Mouse (Mus musculus) heart, adult 2 months (tissue): ENCODE results near the gene Mamdc2. TPM values are rescaled to one million over a fixed set of nuclear protein-coding genes. Genes with fewer than 3 reads are reported as not detected.

ENCODE experiments used
- DNase-seq, 2 experiments: peaks; one replicate each; pipeline ENCODE4 v3.0.0; 2021
- H3K27ac ChIP-seq: fragments of 200-600 bp; 2 replicates; pipeline ENCODE4 v1.8.1; 2022
- H3K27me3 ChIP-seq: fragments of 200-500 bp; 2 replicates; pipeline ENCODE4 v1.6.1; 2012; ENCODE audit warnings: mild to moderate bottlenecking, low read length, inconsistent platforms, mixed read lengths; ENCODE audit not compliant: control insufficient read depth, insufficient read depth
- H3K36me3 ChIP-seq: fragments of 200-500 bp; 2 replicates; pipeline ENCODE4 v1.6.1; 2012; ENCODE audit warnings: low read length, inconsistent platforms; ENCODE audit not compliant: control insufficient read depth, insufficient read depth
- H3K4me1 ChIP-seq: fragments of 200-500 bp; 2 replicates; pipeline ENCODE4 v1.6.1; 2011; ENCODE audit warnings: low read length; ENCODE audit not compliant: control insufficient read depth, insufficient read depth
- H3K4me3 ChIP-seq: fragments of 200-600 bp; 2 replicates; pipeline ENCODE4 v1.8.1; 2022
- H3K79me2 ChIP-seq: fragments of 200-500 bp; replicated peaks from 2 replicates; pipeline ENCODE4 v1.6.1; 2012; ENCODE audit warnings: mild to moderate bottlenecking, inconsistent platforms, low read length, moderate library complexity, mixed read lengths; ENCODE audit not compliant: control insufficient read depth, insufficient read depth
- H3K9ac ChIP-seq: fragments of 200-500 bp; 2 replicates; pipeline ENCODE4 v1.6.1; 2012; ENCODE audit warnings: low read depth, mild to moderate bottlenecking, control low read depth, inconsistent platforms, low read length, mixed read lengths
- CTCF ChIP-seq: fragments of 200-600 bp; IDR thresholded peaks from 2 replicates; pipeline ENCODE4 v1.8.1; 2022; ENCODE audit warnings: antibody characterized with exemption, mild to moderate bottlenecking, moderate library complexity
- EP300 ChIP-seq: fragments of 200-500 bp; IDR thresholded peaks from 2 replicates; pipeline ENCODE4 v1.6.1; 2011; ENCODE audit warnings: low read depth, low read length, control low read depth; ENCODE audit not compliant: insufficient read depth
- POLR2A ChIP-seq: fragments of 200-500 bp; IDR thresholded peaks from 2 replicates; pipeline ENCODE4 v1.6.1; 2011; ENCODE audit warnings: mild to moderate bottlenecking, low read depth, low read length, control low read depth; ENCODE audit not compliant: insufficient read depth
- WGBS: fragments of 180-500 bp; shearing (Covaris S2); methylation state at CpG from one replicate; pipeline ENCODE4 v1.1.7; 2018; 5-methylcytosine and 5-hydroxymethylcytosine counted together
- intact Hi-C: fragments of 180-260 bp; cut with DNase I; formaldehyde crosslinking; loops from one replicate; pipeline ENCODE4 v1.15.1; 2025
- polyA plus RNA-seq: library from polyadenylated mRNA; depleted of rRNA; stranded (reverse); fragments of >200 nt; gene quantifications from 2 replicates; pipeline ENCODE4 v1.2.3, GENCODE M21; 2012
- total RNA-seq, 2 experiments: library from RNA; stranded (reverse); gene quantifications; 2 replicates each; pipeline ENCODE4 v1.2.3; 2021

Mamdc2 gene
- total and polyA plus RNA-seq, 3 experiments: 1.8 to 2.6 (median 2.4) TPM

DNA sequence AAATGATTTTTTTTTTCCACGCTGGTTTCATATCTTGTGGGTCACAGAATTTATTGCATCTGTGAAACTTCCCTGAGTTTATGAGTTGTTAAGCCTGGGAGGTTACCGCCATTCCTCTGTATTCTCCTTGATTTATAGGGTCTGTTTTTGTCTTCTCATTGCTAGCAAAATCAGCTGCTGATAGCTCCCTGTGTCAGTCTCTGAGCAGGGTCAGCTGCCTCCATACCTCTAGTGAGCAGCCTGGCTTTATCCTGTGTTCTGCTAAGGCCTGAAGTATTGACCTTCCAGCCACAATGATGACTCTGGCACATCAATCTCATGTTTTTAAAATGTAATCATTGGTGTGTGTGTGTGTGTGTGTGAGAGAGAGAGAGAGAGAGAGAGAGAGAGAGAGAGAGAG, 98.3 kb downstream of the Mamdc2 start:
- H3K9ac ChIP-seq: no peak overlapping the region
- DNase-seq: no peak
- H3K27ac ChIP-seq: no peak overlapping the region
- no peaks in the 10 kb centered on the region; the same call in 1 of the 2 replicates for H3K36me3 ChIP-seq
- H3K4me1 ChIP-seq: no peaks in the 10 kb centered on the region; the same call in 1 of the 2 replicates
- no peak overlapping the region for H3K4me3 ChIP-seq
- no peaks in the 10 kb centered on the region for H3K79me2 ChIP-seq
- TF ChIP-seq POLR2A (no peak), EP300 (no peak)
- WGBS: 86% methylated on average over 2 of the region's 2 CpGs
- intact Hi-C loops: no loop called here
- no peaks in the 10 kb centered on the region for H3K27me3 ChIP-seq

DNA sequence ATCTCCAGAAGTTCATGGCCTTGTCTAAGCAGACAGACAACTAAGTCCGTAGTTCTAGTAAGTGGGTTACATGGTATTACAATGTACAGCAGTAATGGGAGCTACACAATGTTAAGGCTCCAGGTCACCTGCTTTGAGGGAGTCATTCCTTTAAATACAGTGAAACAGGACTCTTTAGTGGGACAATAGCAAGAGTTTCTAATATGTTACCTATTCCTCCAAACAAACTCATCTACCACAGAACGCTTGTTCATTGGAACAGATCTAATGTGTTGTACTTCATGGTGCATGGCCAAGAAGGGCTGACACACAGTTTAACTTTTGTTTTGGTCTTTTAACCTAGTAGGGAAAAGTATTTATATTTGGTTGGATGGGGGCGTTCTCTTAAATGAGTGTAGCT, 105.5 kb downstream of the Mamdc2 start:
- Histone ChIP-seq H3K27me3 (no peaks in the 10 kb centered on the region), H3K79me2 (no peaks in the 10 kb centered on the region), H3K36me3 (no peaks in the 10 kb centered on the region), H3K27ac (no peak overlapping the region), H3K9ac (no peak overlapping the region), H3K4me1 (no peaks in the 10 kb centered on the region), H3K4me3 (no peak overlapping the region)
- no peak for DNase-seq
- intact Hi-C loops: no loop called here
- TF ChIP-seq POLR2A (no peak), EP300 (no peak), CTCF (no peak)
- 90% methylated on average over 3 of the region's 3 CpGs for WGBS

DNA sequence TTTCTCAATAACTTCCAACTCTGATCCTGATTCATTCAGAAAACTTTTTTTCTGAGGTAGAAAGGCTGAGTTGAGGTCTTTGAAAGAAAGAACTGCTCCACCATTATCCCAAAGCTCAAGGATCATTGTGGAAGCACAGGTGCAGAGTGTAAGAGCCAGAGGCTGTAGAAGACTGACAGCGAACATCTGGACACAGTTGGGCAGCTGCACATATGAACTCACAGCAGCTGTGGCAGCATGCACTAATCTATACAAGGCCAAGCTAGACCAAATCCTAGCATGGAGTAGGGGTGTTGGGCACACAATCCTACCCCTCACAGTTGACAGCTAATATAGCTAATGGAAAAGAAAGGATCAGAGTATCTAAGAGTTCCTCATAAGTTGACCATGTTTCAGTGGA, 115.4 kb downstream of the Mamdc2 start:
- TF ChIP-seq CTCF (no peak), POLR2A (no peak), EP300 (no peak)
- 100% methylated on average over 1 of the region's 1 CpGs for WGBS
- Histone ChIP-seq H3K79me2 (no peaks in the 10 kb centered on the region), H3K9ac (no peak overlapping the region), H3K36me3 (no peaks in the 10 kb centered on the region), H3K4me3 (no peak overlapping the region), H3K4me1 (no peaks in the 10 kb centered on the region), H3K27ac (no peak overlapping the region), H3K27me3 (no peaks in the 10 kb centered on the region)
- DNase-seq: no peak
- intact Hi-C loops: no loop called here

DNA sequence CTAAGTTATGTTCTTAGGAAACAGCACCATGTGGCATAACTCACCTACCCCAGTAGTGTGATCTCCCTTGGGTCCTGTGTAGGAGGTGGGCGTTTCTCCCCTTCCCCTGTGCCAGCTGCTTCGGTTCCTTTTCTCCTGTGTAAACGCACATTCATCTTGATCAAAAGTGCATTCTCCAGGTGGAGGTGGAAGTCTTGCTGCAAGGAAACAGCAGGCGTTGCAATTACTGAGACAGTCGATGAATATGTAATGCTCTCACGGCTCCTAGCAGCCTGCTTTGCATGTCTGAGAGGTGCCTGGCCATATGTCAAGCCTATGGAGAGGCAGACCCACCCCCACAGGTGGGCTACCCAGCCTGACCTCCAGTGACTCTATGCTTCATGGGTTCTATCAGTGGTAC, 117.4 kb downstream of the Mamdc2 start:
- no peak overlapping the region for H3K27ac ChIP-seq
- H3K79me2 ChIP-seq: no peaks in the 10 kb centered on the region
- H3K4me3 ChIP-seq: no peak overlapping the region
- H3K27me3 ChIP-seq: no peaks in the 10 kb centered on the region
- H3K4me1 ChIP-seq: no peaks in the 10 kb centered on the region
- intact Hi-C loops: no loop called here
- no peaks in the 10 kb centered on the region for H3K36me3 ChIP-seq
- 52% methylated on average over 6 of the region's 6 CpGs for WGBS
- no peak for TF ChIP-seq EP300
- no peak for TF ChIP-seq CTCF
- no peak for TF ChIP-seq POLR2A
- no peak for DNase-seq
- H3K9ac ChIP-seq: no peak overlapping the region

DNA sequence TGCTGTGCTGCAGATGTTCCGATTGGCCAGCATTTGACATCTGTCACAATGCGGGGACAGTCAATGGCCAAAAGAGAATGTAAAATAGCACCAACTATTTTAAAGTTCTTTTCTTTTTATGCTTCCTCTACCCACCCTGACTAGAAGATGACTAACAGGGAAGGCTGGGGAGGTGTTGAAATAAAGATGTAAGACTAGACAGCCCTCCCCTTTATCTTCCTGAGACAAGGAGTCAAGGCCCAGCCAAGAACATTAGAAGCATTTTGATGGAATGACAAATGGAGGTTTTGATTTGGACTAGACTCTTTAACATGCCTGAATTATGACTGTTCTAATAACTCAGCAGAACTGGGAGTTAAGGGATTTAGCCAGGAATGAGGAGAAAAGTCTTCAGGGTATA, 118.9 kb downstream of the Mamdc2 start:
- no peaks in the 10 kb centered on the region for H3K79me2 ChIP-seq
- H3K9ac ChIP-seq: no peak overlapping the region
- no peaks in the 10 kb centered on the region for H3K27me3 ChIP-seq
- no peaks in the 10 kb centered on the region for H3K4me1 ChIP-seq
- DNase-seq: no peak
- no peaks in the 10 kb centered on the region for H3K36me3 ChIP-seq
- no peak overlapping the region for H3K4me3 ChIP-seq
- intact Hi-C loops: no loop called here
- 87% methylated on average over 2 of the region's 2 CpGs for WGBS
- no peak overlapping the region for H3K27ac ChIP-seq
- TF ChIP-seq EP300 (no peak), POLR2A (no peak), CTCF (no peak)

DNA sequence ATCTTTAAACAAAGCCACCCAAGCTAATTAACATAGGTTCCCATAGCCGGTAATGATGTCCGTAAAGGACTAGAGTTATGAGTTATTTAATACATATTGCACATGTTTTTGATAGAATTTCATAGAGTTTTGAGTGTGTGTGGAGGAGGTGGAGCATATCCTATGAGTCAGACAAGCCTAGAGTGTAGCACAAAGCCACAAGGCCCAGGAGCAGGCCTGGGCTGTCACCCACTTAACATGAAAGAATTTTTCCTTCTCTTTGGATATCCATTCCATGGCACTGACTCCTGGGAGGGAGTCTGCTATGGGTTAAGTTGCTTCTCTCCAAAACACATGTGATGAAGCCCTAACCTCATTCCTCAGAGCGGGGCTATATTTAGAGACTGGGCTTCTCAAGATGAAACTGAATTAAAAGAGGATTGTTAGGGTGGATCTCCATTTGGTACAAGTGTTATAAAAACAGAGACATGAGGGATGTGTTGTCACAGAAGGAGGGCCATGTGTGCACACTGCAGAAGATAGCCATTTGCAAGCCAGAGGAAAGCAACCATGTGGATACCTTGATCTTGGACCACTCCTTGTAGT, 121.1 kb downstream of the Mamdc2 start:
- no peak overlapping the region for H3K4me3 ChIP-seq
- H3K36me3 ChIP-seq: no peaks in the 10 kb centered on the region
- intact Hi-C loops: no loop called here
- no peak for TF ChIP-seq EP300
- TF ChIP-seq POLR2A: no peak
- TF ChIP-seq CTCF: no peak
- no peaks in the 10 kb centered on the region for H3K27me3 ChIP-seq
- H3K4me1 ChIP-seq: no peaks in the 10 kb centered on the region
- H3K79me2 ChIP-seq: no peaks in the 10 kb centered on the region
- H3K9ac ChIP-seq: no peak overlapping the region
- DNase-seq: no peak
- no peak overlapping the region for H3K27ac ChIP-seq
- 93% methylated on average over 3 of the region's 3 CpGs for WGBS
